Mouse (Mus musculus): ENCODE results near the gene Hmgb1. TPM values are rescaled to one million over a fixed set of nuclear protein-coding genes. Genes with fewer than 3 reads are reported as not detected.

The Hmgb1 gene
- total and polyA plus RNA-seq, 3 experiments, result 23.7 to 103 (median 88.9) TPM

GRCm38 (mm10) chr5:149021120-149021519 lies 163.2 kb downstream of the Hmgb1 start:
- Histone ChIP-seq H3K27ac (no peak overlapping the region), H3K4me3 (no peak overlapping the region), H3K36me3 (ENCODE audit: control insufficient read depth, insufficient read depth, low read length) (no peaks in the 10 kb centered on the region), H3K27me3 (ENCODE audit: control insufficient read depth, insufficient read depth, low read length) (no peaks in the 10 kb centered on the region), H3K4me1 (ENCODE audit: control insufficient read depth, insufficient read depth, low read length) (peaks cover 2% of the 10 kb centered on the region; the same call in 1 of the 2 replicates), H3K79me2 (replicated peaks; ENCODE audit: control insufficient read depth, insufficient read depth, low read length) (no peaks in the 10 kb centered on the region), H3K9ac (ENCODE audit: low read depth, low read length) (no peak overlapping the region)
- 57% methylated on average over 7 of the region's 7 CpGs for WGBS
- no peak for DNase-seq
- TF ChIP-seq EP300 (IDR thresholded peaks at IDR 0.05; ENCODE audit: insufficient read depth, low read depth, low read length) (no peak), POLR2A (IDR thresholded peaks at IDR 0.05; ENCODE audit: insufficient read depth, low read depth, low read length) (no peak), CTCF (IDR thresholded peaks at IDR 0.05) (no peak)
- intact Hi-C loops (cut with DNase I), result no loop called here

- no peak overlapping the region; the same call in 1 of the 2 replicates for H3K9ac ChIP-seq (ENCODE audit: low read depth, low read length)
- intact Hi-C loops (cut with DNase I), result no loop called here
- no peaks in the 10 kb centered on the region for H3K27me3 ChIP-seq (ENCODE audit: control insufficient read depth, insufficient read depth, low read length)
- H3K4me3 ChIP-seq, result no peak overlapping the region
- no peaks in the 10 kb centered on the region for H3K79me2 ChIP-seq (replicated peaks; ENCODE audit: control insufficient read depth, insufficient read depth, low read length)
- peaks cover 2% of the 10 kb centered on the region; the same call in 1 of the 2 replicates for H3K4me1 ChIP-seq (ENCODE audit: control insufficient read depth, insufficient read depth, low read length)
- DNase-seq, result no peak
- H3K36me3 ChIP-seq (ENCODE audit: control insufficient read depth, insufficient read depth, low read length), result no peaks in the 10 kb centered on the region
- TF ChIP-seq EP300 (IDR thresholded peaks at IDR 0.05; ENCODE audit: insufficient read depth, low read depth, low read length), result no peak
- TF ChIP-seq CTCF (IDR thresholded peaks at IDR 0.05), result no peak
- TF ChIP-seq POLR2A (IDR thresholded peaks at IDR 0.05; ENCODE audit: insufficient read depth, low read depth, low read length), result no peak
- WGBS, result 68% methylated on average over 16 of the region's 16 CpGs
- no peak overlapping the region for H3K27ac ChIP-seq
These were observed 163.6 kb downstream of the Hmgb1 start for GRCm38 (mm10) chr5:149020681-149021062.

GRCm38 (mm10) chr5:149020059-149020680 lies 164.1 kb downstream of the Hmgb1 start:
- H3K9ac ChIP-seq (ENCODE audit: low read depth, low read length), result peak overlapping the region; percentile 43; the same call in 1 of the 2 replicates
- no peak for DNase-seq
- 0 out of 2 replicates have a peak overlapping the region, but pooled peaks have one; percentile 15 for H3K27ac ChIP-seq

GRCm38 (mm10) chr5:149017666-149018415 lies 166.4 kb downstream of the Hmgb1 start:
- TF ChIP-seq POLR2A (IDR thresholded peaks at IDR 0.05; ENCODE audit: insufficient read depth, low read depth, low read length) (no peak), EP300 (IDR thresholded peaks at IDR 0.05; ENCODE audit: insufficient read depth, low read depth, low read length) (no peak), CTCF (IDR thresholded peaks at IDR 0.05) (no peak)
- no peak for DNase-seq
- H3K4me1 ChIP-seq (ENCODE audit: control insufficient read depth, insufficient read depth, low read length), result peaks cover 2% of the 10 kb centered on the region; the same call in 1 of the 2 replicates
- no peak overlapping the region for H3K9ac ChIP-seq (ENCODE audit: low read depth, low read length)
- no peak overlapping the region for H3K27ac ChIP-seq
- WGBS, result 61% methylated on average over 3 of the region's 3 CpGs
- H3K36me3 ChIP-seq (ENCODE audit: control insufficient read depth, insufficient read depth, low read length), result no peaks in the 10 kb centered on the region
- H3K4me3 ChIP-seq, result no peak overlapping the region
- H3K27me3 ChIP-seq (ENCODE audit: control insufficient read depth, insufficient read depth, low read length), result no peaks in the 10 kb centered on the region
- intact Hi-C loops (cut with DNase I), result no loop called here
- H3K79me2 ChIP-seq (replicated peaks; ENCODE audit: control insufficient read depth, insufficient read depth, low read length), result no peaks in the 10 kb centered on the region

More at GRCm38 (mm10) chr5:149020059-149020680, 164.1 kb downstream of the Hmgb1 start:
- no peak overlapping the region for H3K4me3 ChIP-seq
- intact Hi-C loops (cut with DNase I), result no loop called here
- no peaks in the 10 kb centered on the region for H3K79me2 ChIP-seq (replicated peaks; ENCODE audit: control insufficient read depth, insufficient read depth, low read length)
- no peaks in the 10 kb centered on the region for H3K36me3 ChIP-seq (ENCODE audit: control insufficient read depth, insufficient read depth, low read length)
- 52% methylated on average over 18 of the region's 18 CpGs for WGBS
- no peak for TF ChIP-seq CTCF (IDR thresholded peaks at IDR 0.05)
- no peak for TF ChIP-seq POLR2A (IDR thresholded peaks at IDR 0.05; ENCODE audit: insufficient read depth, low read depth, low read length)
- TF ChIP-seq EP300 (IDR thresholded peaks at IDR 0.05; ENCODE audit: insufficient read depth, low read depth, low read length), result no peak
- no peaks in the 10 kb centered on the region for H3K27me3 ChIP-seq (ENCODE audit: control insufficient read depth, insufficient read depth, low read length)
- H3K4me1 ChIP-seq (ENCODE audit: control insufficient read depth, insufficient read depth, low read length), result peaks cover 2% of the 10 kb centered on the region; the same call in 1 of the 2 replicates

GRCm38 (mm10) chr5:149017181-149017580 lies 167.1 kb downstream of the Hmgb1 start:
- Histone ChIP-seq H3K36me3 (ENCODE audit: control insufficient read depth, insufficient read depth, low read length) (no peaks in the 10 kb centered on the region), H3K79me2 (replicated peaks; ENCODE audit: control insufficient read depth, insufficient read depth, low read length) (no peaks in the 10 kb centered on the region), H3K4me3 (no peak overlapping the region), H3K9ac (ENCODE audit: low read depth, low read length) (no peak overlapping the region), H3K27me3 (ENCODE audit: control insufficient read depth, insufficient read depth, low read length) (no peaks in the 10 kb centered on the region), H3K4me1 (ENCODE audit: control insufficient read depth, insufficient read depth, low read length) (peaks cover 2% of the 10 kb centered on the region; the same call in 1 of the 2 replicates), H3K27ac (no peak overlapping the region)
- TF ChIP-seq CTCF (IDR thresholded peaks at IDR 0.05) (no peak), EP300 (IDR thresholded peaks at IDR 0.05; ENCODE audit: insufficient read depth, low read depth, low read length) (no peak), POLR2A (IDR thresholded peaks at IDR 0.05; ENCODE audit: insufficient read depth, low read depth, low read length) (no peak)
- intact Hi-C loops (cut with DNase I), result no loop called here
- DNase-seq, result no peak
- 93% methylated on average over 3 of the region's 3 CpGs for WGBS

GRCm38 (mm10) chr5:149016261-149016660 lies 168.0 kb downstream of the Hmgb1 start:
- 61% methylated on average over 5 of the region's 5 CpGs for WGBS
- peaks cover 2% of the 10 kb centered on the region; the same call in 1 of the 2 replicates for H3K4me1 ChIP-seq (ENCODE audit: control insufficient read depth, insufficient read depth, low read length)
- TF ChIP-seq CTCF (IDR thresholded peaks at IDR 0.05) (no peak), POLR2A (IDR thresholded peaks at IDR 0.05; ENCODE audit: insufficient read depth, low read depth, low read length) (no peak), EP300 (IDR thresholded peaks at IDR 0.05; ENCODE audit: insufficient read depth, low read depth, low read length) (no peak)
- H3K27me3 ChIP-seq (ENCODE audit: control insufficient read depth, insufficient read depth, low read length), result no peaks in the 10 kb centered on the region
- intact Hi-C loops (cut with DNase I), result no loop called here
- H3K27ac ChIP-seq, result no peak overlapping the region
- H3K79me2 ChIP-seq (replicated peaks; ENCODE audit: control insufficient read depth, insufficient read depth, low read length), result no peaks in the 10 kb centered on the region
- H3K36me3 ChIP-seq (ENCODE audit: control insufficient read depth, insufficient read depth, low read length), result no peaks in the 10 kb centered on the region
- no peak overlapping the region for H3K9ac ChIP-seq (ENCODE audit: low read depth, low read length)
- DNase-seq, result no peak
- no peak overlapping the region for H3K4me3 ChIP-seq
